Mouse (Mus musculus) heart, embryonic 11.5 days (tissue): ENCODE measurements around the gene Slc25a39. TPM values are rescaled to one million over a fixed set of nuclear protein-coding genes. Genes with fewer than 3 reads are reported as not detected.

Source experiments
- ATAC-seq: fragments of 200-750 bp; cut with Nextera tagmentation; replicated peaks from 2 replicates; pipeline ENCODE4 v1.8.0; 2017; ENCODE audit warnings: moderate library complexity; ENCODE audit not compliant: insufficient number of reproducible peaks, low FRiP score, low TSS enrichment
- H3K27ac ChIP-seq: fragments of 300-500 bp; sonication (generic); 2 replicates; pipeline ENCODE4 v1.5.1; 2014; ENCODE audit warnings: mild to moderate bottlenecking, low read depth, low read length
- H3K27me3 ChIP-seq: fragments of 300-500 bp; sonication (generic); 2 replicates; pipeline ENCODE4 v1.6.1; 2014; ENCODE audit warnings: mild to moderate bottlenecking, low read length, mixed read lengths; ENCODE audit not compliant: control insufficient read depth, insufficient read depth
- H3K36me3 ChIP-seq: fragments of 300-500 bp; sonication (generic); 2 replicates; pipeline ENCODE4 v1.6.1; 2014; ENCODE audit warnings: mild to moderate bottlenecking, low read length, moderate library complexity, mixed read lengths; ENCODE audit not compliant: control insufficient read depth, insufficient read depth
- H3K4me1 ChIP-seq: fragments of 300-500 bp; sonication (generic); 2 replicates; pipeline ENCODE4 v1.6.1; 2014; ENCODE audit warnings: low read length; ENCODE audit not compliant: control insufficient read depth, insufficient read depth
- H3K4me2 ChIP-seq: fragments of 300-500 bp; sonication (generic); 2 replicates; pipeline ENCODE4 v1.6.1; 2014; ENCODE audit warnings: mild to moderate bottlenecking, moderate library complexity
- H3K4me3 ChIP-seq: fragments of 300-500 bp; sonication (generic); 2 replicates; pipeline ENCODE4 v1.5.1; 2014; ENCODE audit warnings: low read depth, low read length
- H3K9ac ChIP-seq: fragments of 300-500 bp; sonication (generic); 2 replicates; pipeline ENCODE4 v1.6.1; 2014; ENCODE audit warnings: mild to moderate bottlenecking, low read depth, low read length, moderate library complexity
- H3K9me3 ChIP-seq: fragments of 300-500 bp; sonication (generic); replicated peaks from 2 replicates; pipeline ENCODE4 v1.6.1; 2016; ENCODE audit warnings: low read length; ENCODE audit not compliant: control insufficient read depth
- WGBS: fragments of 180-500 bp; shearing (Covaris S2); extraction: QIAGEN DNeasy Blood & Tissue Kit; methylation state at CpG from one replicate; pipeline ENCODE4 v1.1.7; 2014; ENCODE audit not compliant: insufficient replicate concordance; 5-methylcytosine and 5-hydroxymethylcytosine counted together
- polyA plus RNA-seq: library from polyadenylated mRNA; unstranded; fragments of >200 nt; fragmentation: Nextera tagmentation; extraction: Ambion mirVana; gene quantifications from 2 replicates; pipeline ENCODE4 v1.2.1, GENCODE M21; 2014

The Slc25a39 gene
- 274 and 281 TPM in 2 replicates for polyA plus RNA-seq

DNA sequence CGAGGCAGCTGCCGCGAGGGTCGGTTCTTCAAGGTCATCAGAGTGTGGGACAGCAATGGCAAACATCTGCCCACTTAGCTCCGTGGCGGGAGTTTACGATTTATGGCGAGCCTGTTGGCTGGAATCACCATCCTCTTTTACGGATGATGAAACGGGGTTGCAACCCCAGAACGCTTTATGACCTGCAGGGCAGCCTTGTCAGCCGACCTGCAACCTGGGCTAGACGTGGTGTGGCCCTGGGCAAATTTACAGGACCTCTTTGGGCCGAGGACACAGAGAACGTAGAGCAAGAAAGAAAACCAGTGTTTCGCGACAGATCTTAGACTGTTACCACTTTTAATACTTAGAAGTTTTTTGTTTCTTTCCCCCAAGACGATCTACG is at the start of gene Slc25a39:
TSS of gene Slc25a39 (minus strand) at position 113 of the 382 bp plus-strand sequence.
- peak within 1 kb of the TSS; percentile 90 for H3K4me3 ChIP-seq
- H3K9ac ChIP-seq, result peak within 1 kb of the TSS; percentile 95
- WGBS, result under 1% methylated on average over 19 of the region's 19 CpGs
- no peaks in the 10 kb centered on the region for H3K9me3 ChIP-seq
- H3K27me3 ChIP-seq, result no peaks in the 10 kb centered on the region; the same call in 1 of the 2 replicates
- peak within 1 kb of the TSS; percentile 90 for H3K4me2 ChIP-seq
- ATAC-seq, result no peak
- peaks cover 11% of the 10 kb centered on the region for H3K4me1 ChIP-seq
- H3K27ac ChIP-seq, result peak within 1 kb of the TSS; percentile 99
- peaks cover 13% of the 10 kb centered on the region for H3K36me3 ChIP-seq

DNA sequence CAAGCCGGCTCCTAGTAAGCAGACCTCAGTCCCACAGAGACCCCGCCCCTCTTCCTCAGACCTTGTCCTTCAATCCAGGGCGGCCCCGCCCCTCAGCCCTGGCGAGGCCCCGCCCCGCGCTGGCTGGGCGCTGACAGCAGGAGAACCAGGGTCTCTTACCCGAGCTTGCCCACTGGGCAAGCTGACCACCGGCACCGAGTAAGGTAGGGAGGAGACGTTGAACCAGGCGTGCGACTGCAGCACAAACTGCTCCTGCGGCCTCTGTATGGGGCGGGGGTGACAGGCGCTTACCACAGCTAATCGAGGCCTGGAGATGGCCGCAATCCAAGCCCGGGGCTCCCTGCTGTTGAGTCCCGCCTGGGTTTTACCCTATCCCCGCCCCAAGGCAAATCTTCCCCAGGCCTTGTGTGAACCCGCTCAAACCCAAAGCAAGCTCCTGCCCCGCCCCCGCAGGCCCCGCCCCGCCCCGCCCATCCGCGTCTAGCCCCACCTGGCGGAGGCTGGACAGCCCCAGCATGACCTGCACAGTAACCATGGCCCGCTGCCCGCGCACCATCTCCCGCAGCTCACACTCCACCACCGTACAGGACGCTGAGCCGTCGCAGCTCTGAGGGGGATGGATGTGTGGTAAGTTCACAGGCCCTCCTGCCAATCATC is 48.1 kb upstream of the Slc25a39 start:
- ATAC-seq, result peak; percentile 82
- H3K4me2 ChIP-seq, result peak overlapping the region; percentile 94
- peak overlapping the region; percentile 58; the same call in 1 of the 2 replicates for H3K9ac ChIP-seq
- peak overlapping the region; percentile 29; the same call in 1 of the 2 replicates for H3K27ac ChIP-seq
- H3K4me1 ChIP-seq, result peaks cover 21% of the 10 kb centered on the region
- H3K27me3 ChIP-seq, result peaks cover 23% of the 10 kb centered on the region
- H3K36me3 ChIP-seq, result no peaks in the 10 kb centered on the region
- H3K4me3 ChIP-seq, result peak overlapping the region; percentile 62
- H3K9me3 ChIP-seq, result no peaks in the 10 kb centered on the region
- 3% methylated on average over 35 of the region's 40 CpGs for WGBS

DNA sequence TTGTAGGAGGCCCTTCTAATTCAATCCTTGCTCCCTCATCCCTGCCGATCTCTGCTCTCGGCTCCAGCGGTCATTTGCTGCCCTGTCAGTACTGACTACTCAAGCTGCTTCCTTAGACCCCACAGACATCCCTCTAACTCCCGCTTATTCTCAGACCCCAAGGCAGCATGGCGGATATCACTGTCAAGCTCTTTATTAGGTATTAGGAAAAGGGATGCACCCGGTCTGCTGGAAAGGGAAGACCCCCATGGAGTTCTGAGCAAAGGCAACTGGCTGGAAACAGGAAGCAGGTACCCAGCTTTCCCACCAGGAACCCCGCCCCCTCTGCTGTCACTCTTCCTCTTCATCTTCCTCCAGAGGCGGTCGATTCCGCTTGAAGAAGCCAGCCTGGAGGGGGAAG is 45.4 kb upstream of the Slc25a39 start:
- no peak overlapping the region for H3K4me2 ChIP-seq
- peaks cover 24% of the 10 kb centered on the region for H3K27me3 ChIP-seq
- H3K9me3 ChIP-seq, result no peaks in the 10 kb centered on the region
- WGBS, result 19% methylated on average over 10 of the region's 10 CpGs
- H3K9ac ChIP-seq, result no peak overlapping the region
- no peak for ATAC-seq
- no peak overlapping the region for H3K4me3 ChIP-seq
- H3K4me1 ChIP-seq, result peaks cover 23% of the 10 kb centered on the region
- no peak overlapping the region for H3K27ac ChIP-seq
- no peaks in the 10 kb centered on the region for H3K36me3 ChIP-seq

DNA sequence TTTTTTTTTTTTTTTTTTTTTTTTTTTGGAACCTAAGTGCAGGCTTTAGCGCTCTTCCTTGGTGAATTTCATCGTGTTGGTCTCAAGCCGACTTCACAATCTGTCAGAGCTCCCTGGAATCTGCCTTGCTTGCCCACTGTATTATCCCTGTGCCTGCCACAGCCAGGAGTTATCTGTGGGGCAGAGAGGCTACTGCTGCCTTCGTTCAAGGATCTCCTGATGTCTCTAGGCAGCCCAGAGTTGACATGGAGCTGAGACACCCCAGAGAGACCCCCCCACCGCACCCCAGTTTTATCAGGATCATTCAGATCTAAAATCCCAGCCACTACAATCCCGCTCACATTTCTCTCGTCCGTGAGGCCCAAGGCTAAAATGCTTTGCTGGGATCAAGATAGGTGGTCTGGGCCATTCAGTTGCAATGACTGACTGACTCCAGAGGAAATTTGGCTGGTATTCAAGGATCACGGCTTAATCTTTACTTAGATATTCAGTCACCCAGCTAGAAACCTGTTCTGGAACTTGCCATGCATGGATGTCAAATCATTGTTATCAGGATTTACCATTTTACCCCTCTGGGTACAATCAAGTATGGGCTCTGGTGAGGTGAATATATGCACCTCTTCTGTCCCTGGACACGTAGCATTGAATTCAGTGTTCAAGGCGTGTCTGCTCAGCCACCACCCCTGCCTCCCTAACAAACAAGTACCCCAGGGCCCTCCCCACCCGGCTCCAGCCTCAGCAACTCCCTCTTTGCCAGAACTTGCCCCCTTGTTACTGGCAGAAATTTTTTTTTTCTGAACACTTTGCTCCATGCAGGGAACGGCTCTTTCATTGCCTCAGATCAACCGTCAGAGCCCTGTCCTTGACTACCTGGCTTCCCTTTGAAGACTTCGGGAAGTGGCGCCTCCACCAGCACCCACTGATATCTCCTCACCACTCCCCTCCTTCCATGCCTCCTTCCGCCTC is 41.6 kb upstream of the Slc25a39 start:
- Histone ChIP-seq H3K4me3 (no peak overlapping the region), H3K4me1 (peaks cover 38% of the 10 kb centered on the region), H3K9me3 (no peaks in the 10 kb centered on the region), H3K36me3 (no peaks in the 10 kb centered on the region), H3K27me3 (peaks cover 12% of the 10 kb centered on the region), H3K27ac (no peak overlapping the region), H3K9ac (no peak overlapping the region), H3K4me2 (no peak overlapping the region)
- no peak for ATAC-seq
- 40% methylated on average over 17 of the region's 17 CpGs for WGBS

DNA sequence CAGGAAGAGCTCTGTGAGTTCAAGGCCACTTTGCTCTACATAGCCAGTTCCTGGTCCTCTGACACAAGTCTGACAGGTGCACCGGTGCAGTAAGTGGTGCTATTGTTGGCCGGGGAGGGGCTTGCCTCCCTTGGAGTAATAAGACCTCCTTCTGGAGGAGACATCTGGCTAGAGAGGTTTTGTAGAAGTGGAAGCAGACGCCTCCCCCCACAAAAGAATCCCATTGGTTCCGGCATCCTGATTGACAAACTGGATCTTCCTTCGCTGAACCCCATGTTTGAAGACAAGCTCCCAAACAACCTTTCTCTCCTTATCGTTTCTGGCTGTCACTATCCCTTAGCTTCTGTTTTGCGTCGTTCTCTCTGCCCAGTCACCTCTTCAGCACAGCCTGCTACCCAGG is 40.6 kb upstream of the Slc25a39 start:
- 0 out of 2 replicates have a peak overlapping the region, but pooled peaks have one; percentile 20 for H3K4me2 ChIP-seq
- WGBS, result 12% methylated on average over 8 of the region's 8 CpGs

DNA sequence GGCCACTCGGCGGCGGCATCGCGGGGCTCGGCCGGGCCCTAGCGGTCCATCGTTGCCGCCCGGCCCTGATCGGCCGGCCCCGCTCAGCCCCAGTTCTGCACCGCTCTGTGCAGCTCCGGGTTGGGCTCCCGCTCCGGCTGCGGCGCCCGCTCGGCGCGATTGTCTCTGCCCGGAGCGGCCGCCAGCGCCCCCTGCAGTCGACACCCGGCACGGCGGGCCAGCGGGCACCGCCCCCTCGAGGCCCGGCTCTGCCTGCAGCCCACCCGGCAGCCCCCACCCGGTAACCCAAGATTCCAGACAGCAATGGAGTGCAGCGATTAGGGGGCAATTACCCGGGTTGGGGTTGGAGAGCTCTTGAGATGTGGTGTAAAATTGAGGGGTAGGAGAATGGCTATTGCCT is 39.8 kb upstream of the Slc25a39 start, which contains the start of gene Fam171a2:
TSS of gene Fam171a2 (minus strand) at position 186 of the 400 bp plus-strand sequence.
- Histone ChIP-seq H3K4me1 (peaks cover 43% of the 10 kb centered on the region), H3K27ac (peak within 1 kb of the TSS; percentile 76), H3K4me3 (peak within 1 kb of the TSS; percentile 87), H3K4me2 (peak within 1 kb of the TSS; percentile 94), H3K36me3 (peaks cover 4% of the 10 kb centered on the region; the same call in 1 of the 2 replicates), H3K27me3 (peaks cover 12% of the 10 kb centered on the region), H3K9ac (peak within 1 kb of the TSS; percentile 91), H3K9me3 (no peaks in the 10 kb centered on the region)
- 0% methylated on average over 40 of the region's 40 CpGs for WGBS
- peak; percentile 39 for ATAC-seq

More for the DNA sequence above, 40.6 kb upstream of the Slc25a39 start:
- H3K4me3 ChIP-seq, result no peak overlapping the region
- no peak overlapping the region for H3K27ac ChIP-seq
- H3K9ac ChIP-seq, result no peak overlapping the region
- no peaks in the 10 kb centered on the region for H3K9me3 ChIP-seq
- H3K36me3 ChIP-seq, result no peaks in the 10 kb centered on the region
- peaks cover 46% of the 10 kb centered on the region for H3K4me1 ChIP-seq
- no peak for ATAC-seq
- H3K27me3 ChIP-seq, result peaks cover 12% of the 10 kb centered on the region

DNA sequence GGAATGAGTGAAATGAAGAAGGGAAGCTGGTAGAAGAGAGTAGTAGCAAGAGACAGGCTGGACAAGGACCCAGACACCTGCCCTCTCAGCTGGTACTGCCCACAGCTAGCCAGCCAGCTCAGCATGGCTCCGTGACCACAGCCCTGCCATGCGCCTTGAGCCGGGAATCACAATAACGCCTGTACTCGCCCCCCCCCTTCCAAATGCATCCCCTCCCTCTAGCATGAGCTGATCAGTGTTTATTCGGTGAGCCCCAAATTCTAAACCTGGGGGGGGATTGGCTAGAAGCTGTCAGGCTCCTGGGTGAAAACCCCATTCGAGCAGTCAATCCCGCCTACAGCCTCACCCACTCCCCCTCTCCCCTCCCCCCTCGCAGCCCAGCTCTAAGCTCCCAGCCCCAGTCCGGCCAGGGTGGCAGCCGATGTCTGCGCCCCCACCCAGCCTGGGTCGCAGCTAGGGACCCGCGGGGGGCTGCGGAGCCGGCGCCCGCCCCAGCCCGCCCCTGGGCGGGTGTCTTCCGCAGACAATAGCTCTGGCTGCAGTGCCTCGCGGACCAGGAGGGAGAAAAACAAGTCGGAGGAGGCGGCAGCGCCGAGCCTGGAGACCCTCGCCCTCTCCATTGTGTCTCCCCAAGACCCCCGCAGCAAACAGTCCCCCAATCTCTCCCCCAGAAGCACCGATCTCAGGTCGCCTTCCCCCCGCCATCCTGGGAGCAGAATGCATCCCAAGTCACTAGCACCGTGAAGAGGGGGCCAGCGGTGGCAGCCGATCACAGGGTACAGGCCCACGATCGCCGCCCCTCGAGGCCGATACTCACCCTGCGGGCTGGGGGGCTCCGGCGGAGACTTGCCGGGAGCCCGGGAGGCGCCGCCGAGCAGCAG is 39.1 kb upstream of the Slc25a39 start:
- Histone ChIP-seq H3K27me3 (peaks cover 8% of the 10 kb centered on the region), H3K9ac (peak overlapping the region; percentile 91), H3K4me1 (peaks cover 43% of the 10 kb centered on the region), H3K4me3 (peak overlapping the region; percentile 87), H3K27ac (peak overlapping the region; percentile 76), H3K4me2 (peak overlapping the region; percentile 94), H3K9me3 (no peaks in the 10 kb centered on the region), H3K36me3 (peaks cover 4% of the 10 kb centered on the region; the same call in 1 of the 2 replicates)
- WGBS, result under 1% methylated on average over 46 of the region's 49 CpGs
- peak; percentile 29; the same call in 1 of the 2 replicates for ATAC-seq
